Mouse (Mus musculus): Measurements from ENCODE around the gene Mybpc2.
A peak's percentile ranks its signal among the peaks of the same experiment; 100 is the strongest.

Gene Mybpc2

DNA sequence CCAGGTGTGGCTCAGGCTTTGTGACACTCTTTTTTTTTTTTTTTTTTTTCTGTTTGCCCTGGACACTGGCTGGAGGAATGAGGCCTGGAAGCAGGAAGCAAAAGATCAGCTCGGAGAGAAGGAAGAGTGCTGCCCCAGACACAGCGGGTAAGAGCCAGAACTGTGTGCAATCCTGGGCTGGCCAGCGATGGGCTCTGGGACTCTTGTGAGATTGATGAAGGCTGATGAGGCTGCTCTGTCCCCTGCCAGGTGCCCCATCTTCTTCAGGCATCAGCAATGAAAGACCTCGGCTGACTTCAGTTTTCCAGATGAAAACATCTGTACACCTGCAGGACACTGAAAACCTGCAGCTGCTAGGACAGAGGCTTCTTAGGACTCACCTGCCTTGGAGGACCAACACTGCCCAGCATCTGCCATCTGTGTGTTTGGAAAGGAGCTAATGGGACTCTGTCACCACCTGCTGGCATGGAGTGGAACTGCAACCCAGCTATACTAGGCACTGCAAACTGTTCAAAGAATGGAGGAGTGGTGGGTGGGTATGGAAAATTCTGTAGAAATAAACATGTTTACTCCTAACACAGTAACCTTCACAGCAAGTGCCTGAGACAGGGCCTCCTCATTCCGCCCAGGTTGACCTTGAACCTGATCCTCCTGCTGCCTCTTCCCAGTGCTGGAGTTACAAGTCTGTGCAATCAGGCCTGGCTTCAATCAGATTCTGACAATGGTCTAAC, 39.5 kb downstream of the Mybpc2 start:
- DNase-seq (ENCODE audit: low read depth): peak; percentile 72

GRCm38 (mm10) chr7:44484109-44484508, 40.3 kb downstream of the Mybpc2 start:
- no peak for DNase-seq (ENCODE audit: low read depth)

- peak; percentile 65 for DNase-seq (ENCODE audit: low read depth)
Observed at GRCm38 (mm10) chr7:44482836-44483435, 41.5 kb downstream of the Mybpc2 start.

GRCm38 (mm10) chr7:44475046-44475614, 49.3 kb downstream of the Mybpc2 start:
- no peak for DNase-seq (ENCODE audit: low read depth)

DNA sequence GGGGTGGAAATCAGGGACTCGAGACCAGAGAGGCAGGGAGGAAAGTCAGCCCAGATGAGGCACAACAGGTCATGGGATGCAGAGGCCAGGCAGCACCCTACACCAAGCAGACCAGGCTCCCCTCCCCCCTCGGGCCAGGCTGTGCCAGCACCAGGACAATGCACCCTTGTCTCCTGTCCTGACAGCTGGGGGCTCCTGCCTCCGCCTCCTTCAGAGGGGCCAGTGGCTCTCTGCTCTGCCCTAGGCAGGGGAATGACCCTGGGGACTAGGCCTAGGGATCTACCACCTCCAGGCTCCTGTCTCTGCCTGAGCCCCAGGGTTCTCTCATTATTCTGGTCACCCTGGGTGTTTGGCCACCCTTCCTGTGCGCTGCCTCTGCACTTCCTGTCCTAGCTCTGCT, 50.0 kb downstream of the Mybpc2 start:
- no peak for DNase-seq (ENCODE audit: low read depth)

GRCm38 (mm10) chr7:44472961-44473646, 51.4 kb downstream of the Mybpc2 start:
- no peak for DNase-seq (ENCODE audit: low read depth)

DNA sequence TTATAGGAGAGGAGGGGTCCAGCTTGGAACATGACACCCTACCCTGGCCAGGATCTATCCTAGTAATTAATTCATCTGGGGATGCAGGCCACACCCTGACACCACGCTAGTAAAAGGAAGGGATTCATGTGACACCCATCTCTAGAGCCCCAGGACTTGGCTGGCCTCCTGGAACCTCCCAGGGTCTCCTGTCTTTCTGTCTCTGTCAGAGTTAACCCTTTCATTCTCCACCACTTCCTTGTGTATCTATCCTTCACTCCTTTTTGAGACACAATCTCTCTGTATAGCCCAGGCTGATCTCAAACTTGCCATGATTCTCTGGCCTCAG, 51.9 kb downstream of the Mybpc2 start:
- no peak for DNase-seq (ENCODE audit: low read depth)

DNA sequence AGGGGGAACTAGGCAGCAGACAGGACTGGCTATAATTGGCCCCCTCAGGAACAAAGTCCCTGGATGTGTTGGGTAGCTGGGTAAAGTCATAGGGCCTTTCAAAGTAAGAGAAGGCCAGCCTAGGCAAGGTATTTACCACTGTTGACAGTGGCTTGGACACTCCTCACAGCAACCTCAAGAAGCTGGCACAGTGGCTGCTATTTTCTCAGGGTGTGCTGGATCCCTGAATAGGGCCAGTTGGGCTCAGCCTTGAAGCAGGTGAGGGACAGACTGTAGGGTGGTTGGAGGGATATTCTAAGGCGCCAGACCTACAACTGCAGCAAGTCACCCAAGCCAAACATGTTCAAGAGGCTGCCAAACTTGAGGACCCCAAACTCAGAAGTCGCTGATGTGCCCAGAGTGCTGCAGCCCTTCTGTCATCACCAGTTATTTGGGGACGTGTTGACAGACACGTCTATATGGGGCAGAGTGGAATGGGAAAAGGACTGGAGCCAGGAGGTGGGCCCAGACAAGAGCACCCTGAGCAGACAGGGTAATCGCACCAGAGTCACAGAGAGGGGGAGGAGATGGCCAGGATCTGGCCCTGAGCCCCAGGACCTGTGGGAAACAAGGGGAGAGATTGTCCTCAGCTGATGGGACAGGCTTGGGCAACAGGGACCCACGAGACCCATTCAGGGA, 52.4 kb downstream of the Mybpc2 start:
- no peak for DNase-seq (ENCODE audit: low read depth)

DNA sequence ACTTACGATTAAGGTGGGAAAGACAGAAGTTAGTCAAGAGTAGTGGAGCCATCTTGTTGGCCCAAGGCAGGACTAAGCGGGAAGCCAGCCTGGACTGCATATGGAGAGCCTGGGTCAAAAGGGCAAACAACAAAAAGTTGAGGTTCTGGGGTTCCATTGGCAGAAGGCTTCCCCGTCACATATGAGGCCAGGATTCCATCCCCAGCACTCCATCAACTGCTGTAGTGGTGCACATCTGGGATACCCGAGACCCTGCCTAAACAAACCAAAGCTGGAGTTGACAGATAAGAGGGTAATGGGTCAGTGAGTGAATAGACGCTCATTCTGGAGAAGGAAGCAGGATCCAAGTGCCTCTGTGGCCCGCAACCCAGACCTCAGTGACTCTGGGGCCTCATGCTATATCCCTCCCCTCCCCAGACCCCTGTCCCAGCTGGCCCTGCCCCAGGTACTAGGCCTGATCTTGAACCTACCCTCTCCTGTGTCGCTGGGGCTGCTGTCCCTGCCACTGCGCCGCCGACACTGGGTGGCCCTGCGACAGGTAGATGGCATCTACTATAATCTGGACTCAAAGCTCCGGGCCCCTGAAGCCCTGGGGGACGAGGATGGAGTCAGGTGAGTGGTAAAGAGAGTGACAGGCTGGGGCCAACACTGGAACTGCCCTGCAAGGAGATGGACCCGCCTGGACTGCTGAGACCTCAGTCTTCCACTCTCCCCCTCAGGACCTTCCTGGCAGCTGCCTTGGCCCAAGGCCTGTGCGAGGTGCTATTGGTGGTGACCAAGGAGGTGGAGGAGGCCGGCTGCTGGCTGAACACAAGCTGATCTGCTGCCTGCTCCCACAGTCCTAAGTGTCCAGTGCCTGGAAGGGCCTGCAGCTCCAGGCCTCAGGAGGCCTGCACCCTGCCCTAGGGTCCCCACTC, 53.5 kb downstream of the Mybpc2 start:
- DNase-seq (ENCODE audit: low read depth): no peak

GRCm38 (mm10) chr7:44469677-44470675, 54.5 kb downstream of the Mybpc2 start:
- DNase-seq (ENCODE audit: low read depth): peak; percentile 70

DNA sequence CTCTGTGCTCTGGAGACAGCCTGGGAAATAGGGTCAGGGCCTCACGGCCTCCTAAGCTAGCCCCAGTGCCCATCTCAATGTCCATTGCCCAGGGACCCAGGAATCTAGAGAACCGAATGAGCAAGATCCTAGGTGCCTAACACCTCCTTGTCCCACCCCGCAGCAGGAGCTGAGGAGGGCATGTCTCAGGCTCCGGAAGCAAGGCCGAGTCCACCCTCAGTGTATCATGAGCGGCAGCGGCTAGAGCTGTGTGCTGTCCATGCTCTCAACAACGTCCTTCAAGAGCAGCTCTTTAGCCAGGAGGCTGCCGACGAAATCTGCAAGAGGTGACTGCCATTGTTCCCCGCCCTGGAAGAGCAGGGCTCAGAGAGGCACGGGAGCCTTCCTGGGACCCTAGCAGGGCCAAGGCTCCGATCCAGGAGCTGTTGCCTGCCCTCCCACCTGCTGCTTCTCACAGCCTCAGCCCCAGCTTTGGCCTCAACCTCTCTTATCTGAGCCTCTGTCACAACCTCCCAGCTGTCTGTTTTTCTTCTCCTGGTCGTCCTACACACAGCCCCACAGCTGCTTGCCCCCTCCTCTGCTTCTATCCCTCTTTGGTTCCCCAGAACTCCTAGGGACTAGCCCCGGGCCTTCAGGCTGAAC, 55.7 kb downstream of the Mybpc2 start:
- DNase-seq (ENCODE audit: low read depth): no peak

GRCm38 (mm10) chr7:44467811-44468411, 56.5 kb downstream of the Mybpc2 start, which contains the start of gene Josd2:
Gene Josd2, plus strand, starts transcription at chr7:44467980.
- peak; percentile 98 for DNase-seq (ENCODE audit: low read depth)

DNA sequence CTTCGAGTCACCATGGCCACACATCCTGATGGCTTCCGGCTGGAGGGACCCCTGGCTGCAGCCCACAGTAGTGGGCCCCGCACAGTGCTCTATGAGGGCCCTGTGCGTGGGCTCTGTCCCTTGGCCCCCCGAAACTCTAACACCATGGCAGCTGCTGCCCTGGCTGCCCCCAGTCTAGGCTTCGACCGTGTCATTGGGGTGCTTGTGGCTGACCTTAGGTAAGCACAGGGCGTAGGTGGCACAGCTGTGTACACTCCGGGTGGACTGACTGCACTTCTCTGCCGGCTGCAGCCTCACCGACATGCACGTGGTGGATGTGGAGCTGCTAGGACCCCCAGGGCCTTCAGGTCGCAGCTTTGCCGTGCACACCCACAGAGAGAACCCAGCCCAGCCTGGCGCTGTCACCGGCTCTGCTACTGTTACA, 57.6 kb downstream of the Mybpc2 start:
- no peak for DNase-seq (ENCODE audit: low read depth)

DNA sequence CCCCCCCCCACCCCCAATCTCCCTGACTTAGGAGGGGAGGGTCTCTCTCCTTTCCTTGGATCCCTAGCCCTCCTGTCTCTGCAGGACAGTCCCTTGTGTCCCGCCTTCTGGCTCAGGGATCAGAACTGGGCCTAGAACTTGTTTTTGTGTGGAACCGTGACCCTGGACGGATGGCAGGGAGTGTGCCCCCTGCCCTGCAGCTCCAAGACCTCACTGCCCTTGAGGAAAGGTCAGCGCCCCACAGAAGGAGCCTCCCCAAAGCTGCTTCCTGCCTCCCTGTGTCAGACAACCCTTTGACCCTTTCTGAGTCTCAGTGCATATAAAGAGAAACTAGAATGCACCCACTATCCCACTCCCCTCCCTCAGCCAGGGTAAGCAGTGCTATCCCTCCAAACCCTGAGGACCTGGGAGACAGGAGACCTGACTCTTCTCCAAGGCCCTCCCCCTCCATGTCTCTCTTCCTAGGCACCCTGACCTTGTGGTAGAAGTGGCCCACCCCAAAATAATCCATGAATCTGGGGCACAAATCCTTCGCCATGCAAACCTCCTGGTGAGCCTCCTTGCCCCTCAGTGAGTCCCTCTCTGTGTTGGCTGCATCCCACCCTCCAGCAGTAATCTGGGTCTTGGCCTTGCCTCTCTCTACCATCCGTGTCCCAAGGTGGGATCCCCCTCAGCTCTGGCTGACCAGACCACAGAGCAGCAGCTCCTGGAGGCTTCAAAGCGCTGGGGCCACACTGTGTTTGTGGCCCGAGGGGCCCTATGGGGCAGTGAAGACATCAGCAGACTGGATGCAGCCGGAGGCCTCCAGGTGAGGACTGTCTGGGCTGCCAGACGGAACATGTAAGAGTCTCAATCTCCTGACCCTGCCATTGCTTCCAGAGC, 58.2 kb downstream of the Mybpc2 start:
- DNase-seq (ENCODE audit: low read depth): no peak

DNA sequence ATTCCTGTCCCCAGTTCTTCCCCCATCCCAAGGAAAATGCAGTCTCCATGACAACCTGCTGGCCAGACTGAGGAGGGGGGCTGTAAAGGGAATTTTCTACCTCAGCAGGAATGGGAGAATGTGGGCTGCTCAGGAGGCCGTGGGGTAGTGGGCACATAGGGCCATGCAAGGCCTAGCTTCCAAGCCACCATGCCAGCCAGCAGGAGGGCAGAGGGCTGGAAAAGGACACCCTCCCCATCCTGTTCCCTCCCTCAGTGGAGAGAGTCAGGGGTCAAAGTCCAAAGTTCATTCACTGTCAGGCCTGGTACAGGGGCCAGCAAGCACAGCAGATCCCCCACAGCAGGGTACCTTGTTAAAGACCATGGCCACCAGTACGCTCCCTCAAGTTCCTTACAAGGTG, 59.3 kb downstream of the Mybpc2 start, which contains the start of gene Aspdh:
Gene Aspdh, plus strand, starts transcription at position 281 of the 400 bp plus-strand sequence.
- DNase-seq (ENCODE audit: low read depth): no peak

DNA sequence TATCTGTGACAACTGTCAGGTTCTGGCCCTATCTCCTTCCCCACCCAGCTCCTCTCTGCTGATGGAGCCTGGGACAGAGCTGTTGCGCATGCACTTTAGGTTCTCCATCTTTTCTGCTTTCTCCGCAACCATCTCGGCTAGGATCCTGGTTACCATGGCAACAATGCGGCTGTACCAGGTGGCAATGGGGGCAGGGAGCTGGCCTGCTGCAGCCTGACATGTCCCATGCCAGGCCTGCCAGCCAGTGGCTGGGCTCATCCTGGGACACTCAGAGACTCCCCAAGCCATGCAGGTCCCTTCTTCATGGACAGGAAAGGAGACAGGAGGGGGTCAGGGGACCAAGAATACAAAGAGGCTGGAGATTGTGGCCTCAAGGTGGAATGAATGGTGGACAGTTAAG, 59.9 kb downstream of the Mybpc2 start:
- DNase-seq (ENCODE audit: low read depth): no peak

- DNase-seq (ENCODE audit: low read depth): no peak
Observed at GRCm38 (mm10) chr7:44463556-44464225, 60.8 kb downstream of the Mybpc2 start.
